Mouse (Mus musculus) lung, postnatal 0 days (tissue): ENCODE measurements around the gene Gdpd5. TPM values are rescaled to one million over a fixed set of nuclear protein-coding genes. Genes with fewer than 3 reads are reported as not detected.
A peak's percentile ranks its signal among the peaks of the same experiment; 100 is the strongest.
"Not testable (repeated sequence)": the region's sequence is repeated elsewhere in the genome, so short reads cannot be mapped to it uniquely, and the experiment has no call there.

Experiments
- ATAC-seq: fragments of 200-750 bp; cut with Nextera tagmentation; 2 replicates; pipeline ENCODE4 v1.8.0; 2017; ENCODE audit warnings: moderate library complexity
- DNase-seq: peaks from one replicate; pipeline ENCODE4 v3.0.0-alpha.2; 2016; ENCODE audit warnings: low spot score
- H3K27ac ChIP-seq: fragments of 300-500 bp; sonication (generic); 2 replicates; pipeline ENCODE4 v1.5.1; 2014; ENCODE audit warnings: antibody characterized with exemption, mild to moderate bottlenecking, low read length, mixed read lengths
- H3K27me3 ChIP-seq: fragments of 300-500 bp; sonication (generic); replicated peaks from 2 replicates; pipeline ENCODE4 v1.6.1; 2014; ENCODE audit warnings: low read length, mixed read lengths; ENCODE audit not compliant: insufficient read depth
- H3K36me3 ChIP-seq: fragments of 300-500 bp; sonication (generic); 2 replicates; pipeline ENCODE4 v1.6.1; 2014; ENCODE audit warnings: low read length, mixed read lengths; ENCODE audit not compliant: insufficient read depth
- H3K4me1 ChIP-seq: fragments of 300-500 bp; sonication (generic); 2 replicates; pipeline ENCODE4 v1.6.1; 2014; ENCODE audit warnings: antibody characterized with exemption, low read depth, low read length, mixed read lengths; ENCODE audit not compliant: insufficient read depth
- H3K4me2 ChIP-seq: fragments of 300-500 bp; sonication (generic); replicated peaks from 2 replicates; pipeline ENCODE4 v1.6.1; 2014; ENCODE audit warnings: low read depth, mild to moderate bottlenecking, low read length, moderate library complexity, mixed read lengths
- H3K4me3 ChIP-seq: fragments of 300-500 bp; sonication (generic); 2 replicates; pipeline ENCODE4 v1.5.1; 2014; ENCODE audit warnings: low read depth, low read length
- H3K9ac ChIP-seq: fragments of 300-500 bp; sonication (generic); replicated peaks from 2 replicates; pipeline ENCODE4 v1.6.1; 2014; ENCODE audit warnings: low read depth, mild to moderate bottlenecking
- H3K9me3 ChIP-seq: fragments of 300-500 bp; sonication (generic); 2 replicates; pipeline ENCODE4 v1.6.1; 2016; ENCODE audit warnings: low read length, mixed read lengths
- CTCF ChIP-seq: IDR thresholded peaks from 2 replicates; pipeline ENCODE4 v1.5.1; 2016; ENCODE audit warnings: antibody characterized with exemption, mild to moderate bottlenecking
- EP300 ChIP-seq: IDR thresholded peaks from 2 replicates; pipeline ENCODE4 v1.6.1; 2016; ENCODE audit warnings: antibody characterized with exemption, mild to moderate bottlenecking, control low read depth
- WGBS: fragments of 180-500 bp; shearing (Covaris S2); extraction: QIAGEN DNeasy Blood & Tissue Kit; methylation state at CpG from one replicate; pipeline ENCODE4 v1.1.7; 2014; 5-methylcytosine and 5-hydroxymethylcytosine counted together
- polyA plus RNA-seq: library from polyadenylated mRNA; unstranded; fragments of >200 nt; fragmentation: Nextera tagmentation; extraction: Ambion mirVana; gene quantifications from 2 replicates; pipeline ENCODE4 v1.2.1, GENCODE M21; 2015

The Gdpd5 gene
- polyA plus RNA-seq, 1 experiment from 2014 or later = 18.7 TPM

DNA sequence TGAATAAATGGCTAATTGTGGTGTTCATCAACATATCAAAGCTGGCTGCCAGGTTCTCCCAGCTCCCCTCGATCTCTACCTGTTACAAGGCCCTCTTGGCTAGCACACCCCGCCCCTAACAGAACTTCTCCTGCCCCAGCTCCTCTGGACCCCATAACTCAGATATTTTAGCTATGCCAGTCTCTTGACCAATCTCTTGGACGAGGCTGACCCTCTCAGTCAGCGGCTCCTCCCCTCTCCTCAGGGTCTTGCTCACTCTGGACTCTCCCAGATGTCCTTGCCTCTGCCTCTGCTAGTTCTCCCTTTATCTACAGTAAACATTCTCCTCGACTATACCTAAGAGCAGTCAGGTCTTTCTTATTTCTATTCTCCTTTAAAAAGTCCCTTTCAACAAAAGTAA is 119.4 kb downstream of the Gdpd5 start:
- Histone ChIP-seq H3K9me3 (no peaks in the 10 kb centered on the region), H3K4me2 (no peak overlapping the region), H3K27ac (no peak overlapping the region), H3K4me1 (no peaks in the 10 kb centered on the region), H3K9ac (no peak overlapping the region), H3K36me3 (no peaks in the 10 kb centered on the region), H3K27me3 (no peaks in the 10 kb centered on the region), H3K4me3 (no peak overlapping the region)
- TF ChIP-seq CTCF (no peak), EP300 (no peak)
- peak; percentile 48 for ATAC-seq
- WGBS = 24% methylated on average over 5 of the region's 5 CpGs
- DNase-seq = no peak

DNA sequence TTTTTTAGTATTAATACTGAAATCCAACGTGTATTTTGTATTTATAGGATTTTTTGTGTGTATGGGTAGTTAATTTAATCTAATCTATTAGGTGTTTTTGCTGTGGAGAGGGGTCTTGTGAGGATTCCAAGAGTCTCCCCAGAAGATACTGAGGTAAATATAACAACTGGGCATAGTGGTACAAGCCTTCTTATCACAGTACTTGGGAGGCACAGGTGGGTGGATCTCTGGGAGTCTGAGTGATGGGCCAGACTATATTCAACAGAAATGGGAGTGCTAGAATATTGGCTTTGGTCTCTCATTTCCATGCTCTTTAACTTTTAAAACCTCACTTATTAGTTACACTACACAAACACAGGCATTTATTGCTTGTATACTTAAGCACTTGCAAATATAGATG is 119.9 kb downstream of the Gdpd5 start:
- no peak for ATAC-seq
- Histone ChIP-seq H3K4me2 (no peak overlapping the region), H3K27ac (no peak overlapping the region), H3K36me3 (no peaks in the 10 kb centered on the region), H3K27me3 (no peaks in the 10 kb centered on the region), H3K9ac (no peak overlapping the region), H3K4me1 (no peaks in the 10 kb centered on the region), H3K9me3 (no peaks in the 10 kb centered on the region), H3K4me3 (no peak overlapping the region)
- DNase-seq = no peak
- WGBS = 52% methylated on average over 1 of the region's 1 CpGs
- no peak for TF ChIP-seq CTCF
- TF ChIP-seq EP300 = no peak

DNA sequence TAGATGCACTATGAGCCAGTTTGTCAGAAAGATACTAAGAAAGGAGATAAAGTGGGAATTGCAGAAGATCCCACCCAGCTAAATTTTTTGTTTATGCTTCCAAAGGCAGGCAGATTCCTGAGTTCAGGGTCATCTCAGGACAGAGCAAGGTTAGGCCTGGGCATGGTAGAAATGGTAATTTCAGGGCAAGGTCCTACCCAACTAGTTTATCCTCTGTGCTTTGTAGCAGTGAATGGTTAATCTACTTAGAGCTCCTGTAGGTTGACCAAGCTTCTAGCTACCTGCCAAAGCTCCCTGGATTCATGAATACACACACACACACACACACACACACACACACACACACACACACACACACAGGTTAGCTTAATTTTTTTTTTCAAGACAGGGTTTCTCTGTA is 123.3 kb downstream of the Gdpd5 start:
- H3K9me3 ChIP-seq = no peaks in the 10 kb centered on the region
- no peak for DNase-seq
- ATAC-seq = no peak

GRCm38 (mm10) chr7:99508187-99508586 is 127.0 kb downstream of the Gdpd5 start:
- not testable (repeated sequence) for H3K27me3 ChIP-seq, H3K9ac ChIP-seq, H3K4me2 ChIP-seq, ATAC-seq, H3K27ac ChIP-seq, DNase-seq, H3K4me1 ChIP-seq, H3K4me3 ChIP-seq, H3K9me3 ChIP-seq, H3K36me3 ChIP-seq
- WGBS = 21% methylated on average over 2 of the region's 2 CpGs

More for the DNA sequence above, 123.3 kb downstream of the Gdpd5 start:
- H3K4me1 ChIP-seq = no peaks in the 10 kb centered on the region
- no peaks in the 10 kb centered on the region for H3K36me3 ChIP-seq
- no peak overlapping the region for H3K27ac ChIP-seq
- TF ChIP-seq EP300 (no peak), CTCF (no peak)
- H3K27me3 ChIP-seq = no peaks in the 10 kb centered on the region
- H3K4me3 ChIP-seq = no peak overlapping the region
- H3K4me2 ChIP-seq = no peak overlapping the region
- H3K9ac ChIP-seq = no peak overlapping the region

DNA sequence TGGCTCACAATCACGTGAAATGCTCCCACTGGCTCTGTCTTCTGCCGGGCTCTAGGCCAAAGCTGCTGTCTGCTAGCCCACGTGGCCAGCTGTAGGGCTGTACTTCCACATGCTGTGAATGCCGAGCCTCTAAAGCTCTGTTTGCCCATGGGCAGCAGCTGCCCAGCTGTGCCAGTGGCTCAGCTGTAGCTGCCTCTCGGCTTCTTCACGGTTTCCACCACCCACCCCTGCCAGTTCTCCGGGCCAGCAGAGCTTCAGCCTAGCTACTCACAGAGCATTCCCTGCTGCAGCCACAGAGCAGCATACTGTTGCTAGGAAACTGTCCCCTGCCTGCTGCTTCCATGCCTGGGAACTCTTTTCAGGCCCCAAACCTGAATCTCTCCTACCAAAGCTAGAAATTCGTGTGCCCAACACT is 128.9 kb downstream of the Gdpd5 start:
- Histone ChIP-seq H3K27me3 (no peaks in the 10 kb centered on the region), H3K4me2 (no peak overlapping the region), H3K9ac (no peak overlapping the region), H3K4me1 (no peaks in the 10 kb centered on the region), H3K9me3 (no peaks in the 10 kb centered on the region), H3K36me3 (no peaks in the 10 kb centered on the region), H3K4me3 (no peak overlapping the region), H3K27ac (no peak overlapping the region)
- ATAC-seq (peak; percentile 37; the same call in 1 of the 2 replicates), DNase-seq (no peak)
- TF ChIP-seq EP300 (no peak), CTCF (no peak)
- 14% methylated on average over 8 of the region's 8 CpGs for WGBS

Other genes starting within 250 kb of the Gdpd5 start
- 23.4 and 28.6 TPM in 2 replicates for gene Uvrag, start 240.3 kb upstream of the Gdpd5 start, polyA plus RNA-seq
- 14.6 and 15.3 TPM in 2 replicates for gene Dgat2, start 198.7 kb upstream of the Gdpd5 start, polyA plus RNA-seq
- 0.27 and 0.55 TPM in 2 replicates for gene Mogat2, start 142.8 kb upstream of the Gdpd5 start, polyA plus RNA-seq
- 29.6 and 35.9 TPM in 2 replicates for gene Map6, start 114.0 kb upstream of the Gdpd5 start, polyA plus RNA-seq
- 579 and 666 TPM in 2 replicates for gene Serpinh1, start 28.2 kb upstream of the Gdpd5 start, polyA plus RNA-seq
- gene Klhl35, start 84.6 kb downstream of the Gdpd5 start, polyA plus RNA-seq = 1.2 and 1.8 TPM in 2 replicates
- gene Rps3, start 102.3 kb downstream of the Gdpd5 start, polyA plus RNA-seq = 594 and 625 TPM in 2 replicates
- gene Arrb1, start 154.1 kb downstream of the Gdpd5 start, polyA plus RNA-seq = 21.7 and 25.7 TPM in 2 replicates
- 0.58 and 0.79 TPM in 2 replicates for gene Tpbgl, start 245.7 kb downstream of the Gdpd5 start, polyA plus RNA-seq